Mouse (Mus musculus) hindbrain, embryonic 15.5 days (tissue): ENCODE measurements at regions not wholly inside any gene's neighbourhood (a gene's known extent, or its start where the extent isn't known, plus 50 kb on each side); places are given as distances from the start of the nearest gene placed in this dataset.

ENCODE experiments used
- ATAC-seq: fragments of 200-750 bp; cut with Nextera tagmentation; 2 replicates; pipeline ENCODE4 v1.8.0; 2017; ENCODE audit warnings: low read depth, moderate number of reproducible peaks, moderate TSS enrichment; ENCODE audit not compliant: low FRiP score
- H3K27ac ChIP-seq: fragments of 300-500 bp; sonication (generic); replicated peaks from 2 replicates; pipeline ENCODE4 v1.5.1; 2015; ENCODE audit warnings: mild to moderate bottlenecking, inconsistent platforms
- H3K27me3 ChIP-seq: fragments of 300-500 bp; sonication (generic); 2 replicates; pipeline ENCODE4 v1.6.1; 2015; ENCODE audit warnings: control low read depth, inconsistent platforms
- H3K36me3 ChIP-seq: fragments of 300-500 bp; sonication (generic); 2 replicates; pipeline ENCODE4 v1.6.1; 2015; ENCODE audit warnings: control low read depth, inconsistent platforms
- H3K4me1 ChIP-seq: fragments of 300-500 bp; sonication (generic); replicated peaks from 2 replicates; pipeline ENCODE4 v1.6.1; 2015; ENCODE audit warnings: control low read depth, inconsistent platforms
- H3K4me2 ChIP-seq: fragments of 300-500 bp; sonication (generic); 2 replicates; pipeline ENCODE4 v1.6.1; 2015; ENCODE audit warnings: moderate library complexity, mild to moderate bottlenecking, inconsistent platforms
- H3K4me3 ChIP-seq: fragments of 300-500 bp; sonication (generic); 2 replicates; pipeline ENCODE4 v1.5.1; 2015; ENCODE audit warnings: mild to moderate bottlenecking, inconsistent platforms
- H3K9ac ChIP-seq: fragments of 300-500 bp; sonication (generic); 2 replicates; pipeline ENCODE4 v1.6.1; 2015; ENCODE audit warnings: inconsistent platforms
- H3K9me3 ChIP-seq: fragments of 300-500 bp; sonication (generic); 2 replicates; pipeline ENCODE4 v1.6.1; 2016; ENCODE audit warnings: control low read depth, inconsistent platforms
- WGBS: fragments of 180-500 bp; shearing (Covaris S2); methylation state at CpG from one replicate; pipeline ENCODE4 v1.1.7; 2015; 5-methylcytosine and 5-hydroxymethylcytosine counted together

- Histone ChIP-seq H3K27me3 (no peaks in the 10 kb centered on the region), H3K4me2 (no peak overlapping the region), H3K9ac (no peak overlapping the region), H3K36me3 (no peaks in the 10 kb centered on the region), H3K27ac (no peak overlapping the region), H3K4me3 (no peak overlapping the region), H3K4me1 (no peaks in the 10 kb centered on the region), H3K9me3 (no peaks in the 10 kb centered on the region)
- ATAC-seq = no peak
These were observed 1258.5 kb downstream of the Tbl1xr1 start for GRCm38 (mm10) chr3:23334958-23335357.

GRCm38 (mm10) chr3:23374341-23374740 lies 1297.9 kb downstream of the Tbl1xr1 start:
- no peak overlapping the region for H3K27ac ChIP-seq
- no peaks in the 10 kb centered on the region for H3K27me3 ChIP-seq
- H3K36me3 ChIP-seq = no peaks in the 10 kb centered on the region
- H3K9ac ChIP-seq = no peak overlapping the region
- H3K4me1 ChIP-seq = no peaks in the 10 kb centered on the region
- no peaks in the 10 kb centered on the region for H3K9me3 ChIP-seq
- no peak overlapping the region for H3K4me3 ChIP-seq
- no peak for ATAC-seq
- 63% methylated on average over 5 of the region's 5 CpGs for WGBS
- H3K4me2 ChIP-seq = no peak overlapping the region

- no peaks in the 10 kb centered on the region for H3K27me3 ChIP-seq
- H3K9me3 ChIP-seq = no peaks in the 10 kb centered on the region
- WGBS = 58% methylated on average over 1 of the region's 1 CpGs
- no peak overlapping the region for H3K4me3 ChIP-seq
- no peaks in the 10 kb centered on the region for H3K4me1 ChIP-seq
- H3K27ac ChIP-seq = no peak overlapping the region
- ATAC-seq = no peak
- no peak overlapping the region for H3K9ac ChIP-seq
- H3K4me2 ChIP-seq = no peak overlapping the region
- H3K36me3 ChIP-seq = no peaks in the 10 kb centered on the region
These were observed 1328.4 kb downstream of the Tbl1xr1 start for GRCm38 (mm10) chr3:23404877-23405276.

GRCm38 (mm10) chr3:23409431-23409830 lies 1333.0 kb downstream of the Tbl1xr1 start:
- H3K4me2 ChIP-seq = no peak overlapping the region
- H3K27ac ChIP-seq = no peak overlapping the region
- H3K27me3 ChIP-seq = no peaks in the 10 kb centered on the region
- H3K4me3 ChIP-seq = no peak overlapping the region
- ATAC-seq = no peak
- H3K9me3 ChIP-seq = no peaks in the 10 kb centered on the region
- no peaks in the 10 kb centered on the region for H3K4me1 ChIP-seq
- H3K9ac ChIP-seq = no peak overlapping the region
- H3K36me3 ChIP-seq = no peaks in the 10 kb centered on the region

- no peaks in the 10 kb centered on the region for H3K36me3 ChIP-seq
- H3K4me2 ChIP-seq = no peak overlapping the region
- no peak overlapping the region for H3K27ac ChIP-seq
- H3K4me3 ChIP-seq = no peak overlapping the region
- no peaks in the 10 kb centered on the region for H3K4me1 ChIP-seq
- 83% methylated on average over 3 of the region's 3 CpGs for WGBS
- no peaks in the 10 kb centered on the region for H3K9me3 ChIP-seq
- ATAC-seq = no peak
- no peaks in the 10 kb centered on the region for H3K27me3 ChIP-seq
- H3K9ac ChIP-seq = no peak overlapping the region
These were observed 1350.5 kb downstream of the Tbl1xr1 start for GRCm38 (mm10) chr3:23426956-23427355.

GRCm38 (mm10) chr3:23435016-23435415 lies 1358.6 kb downstream of the Tbl1xr1 start:
- Histone ChIP-seq H3K27ac (no peak overlapping the region), H3K4me2 (no peak overlapping the region), H3K27me3 (no peaks in the 10 kb centered on the region), H3K36me3 (no peaks in the 10 kb centered on the region), H3K4me1 (no peaks in the 10 kb centered on the region), H3K9me3 (no peaks in the 10 kb centered on the region), H3K9ac (no peak overlapping the region), H3K4me3 (no peak overlapping the region)
- ATAC-seq = no peak

GRCm38 (mm10) chr3:23457720-23458119 lies 1381.3 kb downstream of the Tbl1xr1 start:
- ATAC-seq = no peak
- no peaks in the 10 kb centered on the region for H3K4me1 ChIP-seq
- H3K4me3 ChIP-seq = no peak overlapping the region
- WGBS = 50% methylated on average over 1 of the region's 1 CpGs
- no peak overlapping the region for H3K4me2 ChIP-seq
- no peak overlapping the region for H3K9ac ChIP-seq
- no peaks in the 10 kb centered on the region for H3K27me3 ChIP-seq
- H3K36me3 ChIP-seq = no peaks in the 10 kb centered on the region
- no peaks in the 10 kb centered on the region for H3K9me3 ChIP-seq
- no peak overlapping the region for H3K27ac ChIP-seq

- ATAC-seq = no peak
- Histone ChIP-seq H3K27me3 (no peaks in the 10 kb centered on the region), H3K27ac (no peak overlapping the region), H3K4me1 (no peaks in the 10 kb centered on the region), H3K9ac (no peak overlapping the region), H3K4me3 (no peak overlapping the region), H3K36me3 (no peaks in the 10 kb centered on the region), H3K4me2 (no peak overlapping the region), H3K9me3 (no peaks in the 10 kb centered on the region)
- 60% methylated on average over 1 of the region's 1 CpGs for WGBS
These were observed 1423.4 kb downstream of the Tbl1xr1 start for GRCm38 (mm10) chr3:23499889-23500288.

GRCm38 (mm10) chr3:23547546-23547945 lies 1471.1 kb downstream of the Tbl1xr1 start:
- H3K4me3 ChIP-seq = no peak overlapping the region
- H3K4me2 ChIP-seq = no peak overlapping the region
- no peaks in the 10 kb centered on the region for H3K36me3 ChIP-seq
- no peak overlapping the region for H3K9ac ChIP-seq
- H3K4me1 ChIP-seq = no peaks in the 10 kb centered on the region
- no peak overlapping the region for H3K27ac ChIP-seq
- ATAC-seq = no peak
- no peaks in the 10 kb centered on the region for H3K27me3 ChIP-seq
- WGBS = 89% methylated on average over 3 of the region's 3 CpGs
- no peaks in the 10 kb centered on the region for H3K9me3 ChIP-seq

- no peaks in the 10 kb centered on the region for H3K27me3 ChIP-seq
- ATAC-seq = no peak
- no peak overlapping the region for H3K4me2 ChIP-seq
- H3K4me3 ChIP-seq = no peak overlapping the region
- 82% methylated on average over 2 of the region's 2 CpGs for WGBS
- H3K4me1 ChIP-seq = no peaks in the 10 kb centered on the region
- H3K27ac ChIP-seq = no peak overlapping the region
- no peaks in the 10 kb centered on the region for H3K9me3 ChIP-seq
- H3K36me3 ChIP-seq = no peaks in the 10 kb centered on the region
- no peak overlapping the region for H3K9ac ChIP-seq
These were observed 1487.9 kb downstream of the Tbl1xr1 start for GRCm38 (mm10) chr3:23564340-23564739.

GRCm38 (mm10) chr3:23568806-23569205 lies 1492.4 kb downstream of the Tbl1xr1 start:
- 96% methylated on average over 12 of the region's 12 CpGs for WGBS
- Histone ChIP-seq H3K9me3 (0 out of 2 replicates have a peak, but pooled peaks cover 3% of the 10 kb centered on the region), H3K4me1 (no peaks in the 10 kb centered on the region), H3K4me3 (no peak overlapping the region), H3K9ac (no peak overlapping the region), H3K4me2 (no peak overlapping the region), H3K27ac (no peak overlapping the region), H3K27me3 (no peaks in the 10 kb centered on the region), H3K36me3 (no peaks in the 10 kb centered on the region)
- ATAC-seq = no peak

- H3K9ac ChIP-seq = no peak overlapping the region
- H3K27me3 ChIP-seq = no peaks in the 10 kb centered on the region
- no peaks in the 10 kb centered on the region for H3K9me3 ChIP-seq
- no peak overlapping the region for H3K27ac ChIP-seq
- whole genome bisulfite sequencing = 69% methylated on average over 3 of the region's 3 CpGs
- no peak overlapping the region for H3K4me3 ChIP-seq
- H3K4me1 ChIP-seq = no peaks in the 10 kb centered on the region
- H3K36me3 ChIP-seq = no peaks in the 10 kb centered on the region
- no peak for ATAC-seq
- H3K4me2 ChIP-seq = no peak overlapping the region
These were observed 1516.2 kb downstream of the Tbl1xr1 start for GRCm38 (mm10) chr3:23592506-23593141.

- 84% methylated on average over 3 of the region's 3 CpGs for WGBS
- Histone ChIP-seq H3K9me3 (no peaks in the 10 kb centered on the region), H3K4me1 (no peaks in the 10 kb centered on the region), H3K4me2 (no peak overlapping the region), H3K4me3 (no peak overlapping the region), H3K36me3 (no peaks in the 10 kb centered on the region), H3K27me3 (no peaks in the 10 kb centered on the region), H3K9ac (no peak overlapping the region), H3K27ac (no peak overlapping the region)
- no peak for ATAC-seq
These were observed 1525.0 kb downstream of the Tbl1xr1 start for GRCm38 (mm10) chr3:23601469-23601868.
